Mouse (Mus musculus) ES-E14 (cell line): ENCODE data around the gene Hs2st1.

Experiments
- HCFC1 ChIP-seq: IDR thresholded peaks from 2 replicates; pipeline ENCODE4 v1.6.1; 2012; ENCODE audit warnings: low read length, inconsistent platforms, borderline replicate concordance; ENCODE audit not compliant: insufficient read depth
- ZNF384 ChIP-seq: IDR thresholded peaks from 2 replicates; pipeline ENCODE4 v1.6.1; 2012; ENCODE audit warnings: low read depth, low read length, inconsistent platforms

GRCm38 (mm10) chr3:144540805-144541204, 29.2 kb downstream of the Hs2st1 start:
- TF ChIP-seq ZNF384 (no peak), HCFC1 (no peak)
